Mouse (Mus musculus): ENCODE measurements around the gene Btbd9.

- TF ChIP-seq CTCF (IDR thresholded peaks at IDR 0.05) (no peak), EP300 (IDR thresholded peaks at IDR 0.05) (no peak)
Measured at GRCm38 (mm10) chr17:30619153-30619552, 42.9 kb upstream of the Btbd9 start.
